Mouse (Mus musculus): ENCODE results near the gene Hist1h1b.

The Hist1h1b gene

GRCm38 (mm10) chr13:21733466-21733865 lies 47.0 kb downstream of the Hist1h1b start:
- DNase-seq (ENCODE audit: low spot score in 2 of 2), result no peak

All from spleen, postnatal 36 days (tissue).